Mouse (Mus musculus) C2C12 (cell line): ENCODE data around the gene Gprasp2.

ENCODE experiments used
- CEBPB ChIP-seq: IDR thresholded peaks from one replicate; pipeline ENCODE4 v1.6.1; 2011; ENCODE audit warnings: low read depth, mild to moderate bottlenecking, control low read depth, moderate library complexity
- CTCF ChIP-seq: IDR thresholded peaks from one replicate; pipeline ENCODE4 v1.5.1; 2011; ENCODE audit not compliant: control insufficient read depth, insufficient read depth, insufficient read length
- FOSL1 ChIP-seq: IDR thresholded peaks from one replicate; pipeline ENCODE4 v1.8.0; 2011; ENCODE audit warnings: mild to moderate bottlenecking, low read length; ENCODE audit not compliant: poor library complexity, insufficient read depth, severe bottlenecking
- MAX ChIP-seq: IDR thresholded peaks from one replicate; pipeline ENCODE4 v1.6.1; 2011; ENCODE audit warnings: mild to moderate bottlenecking, control low read depth
- MYOD1 ChIP-seq: IDR thresholded peaks from one replicate; pipeline ENCODE4 v1.6.1; 2011; ENCODE audit warnings: low read depth; ENCODE audit not compliant: control insufficient read depth, insufficient read length
- MYOG ChIP-seq: IDR thresholded peaks from one replicate; pipeline ENCODE4 v1.6.1; 2011; ENCODE audit not compliant: control insufficient read depth, insufficient read length; ENCODE audit errors: extremely low read depth
- USF1 ChIP-seq: IDR thresholded peaks from one replicate; pipeline ENCODE4 v1.6.1; 2011; ENCODE audit warnings: low read depth, mild to moderate bottlenecking, control low read depth, moderate library complexity

DNA sequence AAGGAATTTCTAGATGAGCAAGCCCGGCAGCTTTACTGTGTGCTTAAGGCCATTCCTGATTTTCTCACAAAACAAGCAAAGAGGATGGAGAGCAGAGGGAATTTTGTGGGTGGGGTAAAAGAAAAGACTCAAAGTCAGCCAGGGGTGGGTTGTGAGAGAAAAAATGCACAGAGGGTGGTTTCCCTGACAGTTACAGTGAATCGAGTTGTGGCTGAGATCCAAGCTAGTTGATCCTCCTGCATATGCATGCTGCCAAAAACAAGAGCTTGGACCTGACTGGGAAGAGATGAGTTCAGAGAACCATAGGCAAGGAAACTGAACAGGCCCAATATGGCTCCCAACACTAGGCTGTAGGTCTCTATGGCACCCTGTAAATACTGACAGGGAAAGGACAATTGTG is 938 bp upstream of the Gprasp2 start:
- TF ChIP-seq CTCF (no peak), MAX (no peak), MYOD1 (no peak), CEBPB (no peak), MYOG (no peak), USF1 (no peak), FOSL1 (no peak)
